Mouse (Mus musculus) hindbrain, embryonic 15.5 days (tissue): ENCODE results near the gene Ppp2r5c. TPM values are rescaled to one million over a fixed set of nuclear protein-coding genes. Genes with fewer than 3 reads are reported as not detected.

ENCODE experiments used
- ATAC-seq: fragments of 200-750 bp; cut with Nextera tagmentation; 2 replicates; pipeline ENCODE4 v1.8.0; 2017; ENCODE audit warnings: low read depth, moderate number of reproducible peaks, moderate TSS enrichment; ENCODE audit not compliant: low FRiP score
- H3K27ac ChIP-seq: fragments of 300-500 bp; sonication (generic); replicated peaks from 2 replicates; pipeline ENCODE4 v1.5.1; 2015; ENCODE audit warnings: mild to moderate bottlenecking, inconsistent platforms
- H3K27me3 ChIP-seq: fragments of 300-500 bp; sonication (generic); 2 replicates; pipeline ENCODE4 v1.6.1; 2015; ENCODE audit warnings: control low read depth, inconsistent platforms
- H3K36me3 ChIP-seq: fragments of 300-500 bp; sonication (generic); 2 replicates; pipeline ENCODE4 v1.6.1; 2015; ENCODE audit warnings: control low read depth, inconsistent platforms
- H3K4me1 ChIP-seq: fragments of 300-500 bp; sonication (generic); replicated peaks from 2 replicates; pipeline ENCODE4 v1.6.1; 2015; ENCODE audit warnings: control low read depth, inconsistent platforms
- H3K4me2 ChIP-seq: fragments of 300-500 bp; sonication (generic); 2 replicates; pipeline ENCODE4 v1.6.1; 2015; ENCODE audit warnings: moderate library complexity, mild to moderate bottlenecking, inconsistent platforms
- H3K4me3 ChIP-seq: fragments of 300-500 bp; sonication (generic); 2 replicates; pipeline ENCODE4 v1.5.1; 2015; ENCODE audit warnings: mild to moderate bottlenecking, inconsistent platforms
- H3K9ac ChIP-seq: fragments of 300-500 bp; sonication (generic); 2 replicates; pipeline ENCODE4 v1.6.1; 2015; ENCODE audit warnings: inconsistent platforms
- H3K9me3 ChIP-seq: fragments of 300-500 bp; sonication (generic); 2 replicates; pipeline ENCODE4 v1.6.1; 2016; ENCODE audit warnings: control low read depth, inconsistent platforms
- WGBS: fragments of 180-500 bp; shearing (Covaris S2); methylation state at CpG from one replicate; pipeline ENCODE4 v1.1.7; 2015; 5-methylcytosine and 5-hydroxymethylcytosine counted together
- polyA plus RNA-seq: library from polyadenylated mRNA; unstranded; fragments of >200 nt; fragmentation: Nextera tagmentation; extraction: Ambion mirVana; gene quantifications from 2 replicates; pipeline ENCODE4 v1.2.1, GENCODE M21; 2015

Gene Ppp2r5c
- polyA plus RNA-seq, 1 experiment from 2014 or later: 143 TPM

DNA sequence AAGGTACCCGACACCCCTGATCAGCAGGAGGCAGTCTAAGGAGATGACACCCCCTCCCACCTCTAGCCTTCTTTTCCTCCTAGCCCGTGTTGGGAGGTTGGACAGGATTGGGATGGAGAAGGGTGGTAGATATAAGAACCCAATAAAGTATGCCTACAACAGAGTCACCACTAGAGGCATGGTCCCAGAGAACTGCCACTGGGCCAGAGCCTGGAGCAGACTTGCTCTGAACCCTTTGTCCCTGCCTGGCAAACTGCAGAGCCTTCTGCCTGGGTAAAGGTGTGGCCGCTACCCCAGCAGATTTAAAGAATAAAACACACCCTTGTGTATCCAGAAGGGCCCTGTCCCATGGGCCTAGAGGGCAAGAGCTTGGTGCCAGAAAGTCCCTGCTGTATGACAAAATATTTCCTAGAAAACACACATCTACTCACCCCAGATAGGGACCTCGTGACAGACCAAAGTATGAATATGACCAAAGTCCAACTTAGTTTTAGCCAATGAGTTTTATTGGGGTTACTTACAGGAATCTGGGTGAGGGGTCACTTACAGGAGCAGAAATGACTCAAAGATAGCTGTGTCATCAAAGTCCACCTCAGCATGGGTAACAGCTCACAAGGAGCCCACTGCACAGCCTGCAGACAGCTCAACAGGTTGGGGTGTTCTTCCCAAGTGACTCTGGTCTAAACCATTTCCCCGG lies 22.8 kb upstream of the Ppp2r5c start:
- 89% methylated on average over 5 of the region's 5 CpGs for WGBS
- Histone ChIP-seq H3K27ac (no peak overlapping the region), H3K4me3 (no peak overlapping the region), H3K9me3 (no peaks in the 10 kb centered on the region), H3K4me1 (no peaks in the 10 kb centered on the region), H3K27me3 (no peaks in the 10 kb centered on the region), H3K4me2 (no peak overlapping the region), H3K9ac (no peak overlapping the region), H3K36me3 (no peaks in the 10 kb centered on the region)
- no peak for ATAC-seq

DNA sequence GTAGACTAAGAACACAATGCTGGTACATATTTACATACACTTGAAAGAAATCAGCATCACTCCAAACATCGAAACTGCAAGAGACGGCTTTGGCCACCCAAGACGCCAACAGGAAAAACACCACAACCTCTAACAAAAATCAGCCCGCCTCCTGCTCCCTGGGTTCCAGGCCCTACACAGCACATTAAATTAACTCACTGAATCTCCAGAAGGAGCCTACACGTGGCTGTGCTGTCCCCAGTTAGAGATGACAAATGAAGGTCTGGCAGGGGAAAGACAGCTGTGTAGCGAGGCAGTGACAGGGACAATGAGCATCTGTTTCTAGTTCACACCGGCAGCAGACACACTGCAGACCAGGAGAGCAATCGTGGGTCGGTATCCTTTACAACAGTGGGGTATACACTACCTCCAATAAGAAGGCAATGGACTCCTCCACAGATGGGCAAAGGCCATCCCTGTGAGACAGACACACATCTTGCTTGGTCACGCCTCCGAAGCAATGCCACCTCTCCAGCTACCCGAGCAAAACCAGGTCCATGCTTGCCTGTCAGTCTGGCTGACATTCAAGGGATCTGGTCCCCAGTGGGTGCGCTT lies 20.4 kb upstream of the Ppp2r5c start:
- Histone ChIP-seq H3K4me2 (no peak overlapping the region), H3K27ac (no peak overlapping the region), H3K27me3 (no peaks in the 10 kb centered on the region), H3K4me3 (no peak overlapping the region), H3K9ac (no peak overlapping the region), H3K4me1 (peaks cover 3% of the 10 kb centered on the region; the same call in 1 of the 2 replicates), H3K9me3 (no peaks in the 10 kb centered on the region), H3K36me3 (no peaks in the 10 kb centered on the region)
- no peak for ATAC-seq
- WGBS: 60% methylated on average over 13 of the region's 13 CpGs

DNA sequence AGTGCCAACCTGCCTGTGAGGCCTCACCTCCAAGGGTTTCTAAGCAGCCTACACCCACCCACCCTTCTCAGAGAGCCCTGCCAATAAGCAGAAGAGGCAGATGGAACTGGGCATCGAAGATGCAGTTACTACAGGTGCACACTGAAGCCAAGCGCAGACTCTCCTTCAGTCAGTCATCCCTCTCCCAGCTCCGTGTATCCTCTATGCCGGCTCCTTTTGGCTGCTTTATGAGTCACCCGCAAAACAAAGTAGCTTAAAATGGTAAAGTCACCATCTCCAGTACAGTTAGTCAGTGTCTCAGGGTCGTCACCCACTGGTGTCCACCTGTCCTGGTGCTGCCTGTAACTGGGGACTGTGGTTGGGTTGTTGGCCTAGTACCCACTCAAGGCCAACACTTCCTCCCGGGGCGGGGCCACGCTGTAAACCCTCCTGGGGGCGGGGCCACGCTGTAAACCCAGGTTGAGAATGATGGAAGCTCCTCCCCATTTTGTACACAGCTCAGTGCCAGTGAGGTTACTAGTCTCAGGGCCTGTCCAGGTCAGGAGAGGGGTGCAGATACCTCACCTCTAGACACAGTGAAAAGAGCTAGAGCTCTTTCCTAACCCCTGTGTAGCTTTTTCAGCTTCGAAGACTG lies 17.5 kb upstream of the Ppp2r5c start:
- H3K36me3 ChIP-seq: no peaks in the 10 kb centered on the region
- peaks cover 8% of the 10 kb centered on the region; the same call in 1 of the 2 replicates for H3K4me1 ChIP-seq
- H3K9me3 ChIP-seq: no peaks in the 10 kb centered on the region
- no peak overlapping the region for H3K9ac ChIP-seq
- H3K4me2 ChIP-seq: no peak overlapping the region
- no peak overlapping the region for H3K4me3 ChIP-seq
- ATAC-seq: no peak
- WGBS: 66% methylated on average over 12 of the region's 12 CpGs
- no peaks in the 10 kb centered on the region for H3K27me3 ChIP-seq
- H3K27ac ChIP-seq: no peak overlapping the region

DNA sequence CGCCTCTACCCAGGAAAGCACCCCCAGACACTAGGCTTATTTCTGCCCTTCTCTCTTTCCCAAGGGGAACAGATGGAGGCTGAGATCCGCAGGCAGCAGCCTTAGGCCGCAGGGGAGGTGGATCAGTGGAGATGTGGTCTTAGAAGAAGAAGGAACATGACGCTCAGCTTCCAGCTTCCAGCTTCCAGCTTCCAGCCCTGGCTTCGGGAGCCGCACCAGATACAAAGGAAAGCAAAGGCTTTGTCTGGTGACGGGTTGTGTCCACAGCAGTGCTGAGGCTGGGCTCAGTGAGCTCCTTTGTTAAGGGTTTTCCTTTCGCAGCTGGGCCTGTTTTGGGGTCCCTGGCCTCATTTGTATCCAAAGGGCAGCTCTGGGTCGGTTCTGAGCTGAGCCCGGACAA lies 16.9 kb upstream of the Ppp2r5c start:
- Histone ChIP-seq H3K9me3 (no peaks in the 10 kb centered on the region), H3K27ac (no peak overlapping the region), H3K9ac (no peak overlapping the region), H3K4me3 (no peak overlapping the region), H3K4me2 (no peak overlapping the region), H3K27me3 (no peaks in the 10 kb centered on the region), H3K4me1 (peaks cover 8% of the 10 kb centered on the region; the same call in 1 of the 2 replicates), H3K36me3 (no peaks in the 10 kb centered on the region)
- WGBS: 47% methylated on average over 10 of the region's 10 CpGs
- ATAC-seq: no peak

DNA sequence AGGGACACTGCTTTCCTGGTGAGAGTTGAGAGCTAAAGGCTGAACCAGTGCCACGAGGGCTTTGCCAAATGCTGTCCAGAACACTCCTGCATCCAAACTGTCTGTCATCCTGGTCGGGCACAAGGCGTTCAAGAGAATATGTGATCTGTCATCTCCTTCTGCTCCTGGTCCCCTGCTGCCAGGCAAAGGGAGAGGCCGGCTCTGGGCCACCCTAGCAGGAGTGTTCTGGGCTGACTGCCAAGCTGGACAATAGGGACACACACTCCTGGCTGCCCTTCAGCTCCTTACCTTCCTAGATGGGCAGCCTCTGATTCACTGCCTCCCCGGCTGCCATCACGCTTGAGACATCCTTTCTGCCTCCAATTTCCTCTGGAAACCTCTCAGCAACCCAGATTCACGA lies 15.1 kb upstream of the Ppp2r5c start:
- Histone ChIP-seq H3K36me3 (no peaks in the 10 kb centered on the region), H3K9ac (no peak overlapping the region), H3K4me3 (no peak overlapping the region), H3K27ac (no peak overlapping the region), H3K4me1 (peaks cover 8% of the 10 kb centered on the region; the same call in 1 of the 2 replicates), H3K4me2 (no peak overlapping the region), H3K9me3 (no peaks in the 10 kb centered on the region), H3K27me3 (no peaks in the 10 kb centered on the region)
- 38% methylated on average over 7 of the region's 7 CpGs for WGBS
- no peak for ATAC-seq

DNA sequence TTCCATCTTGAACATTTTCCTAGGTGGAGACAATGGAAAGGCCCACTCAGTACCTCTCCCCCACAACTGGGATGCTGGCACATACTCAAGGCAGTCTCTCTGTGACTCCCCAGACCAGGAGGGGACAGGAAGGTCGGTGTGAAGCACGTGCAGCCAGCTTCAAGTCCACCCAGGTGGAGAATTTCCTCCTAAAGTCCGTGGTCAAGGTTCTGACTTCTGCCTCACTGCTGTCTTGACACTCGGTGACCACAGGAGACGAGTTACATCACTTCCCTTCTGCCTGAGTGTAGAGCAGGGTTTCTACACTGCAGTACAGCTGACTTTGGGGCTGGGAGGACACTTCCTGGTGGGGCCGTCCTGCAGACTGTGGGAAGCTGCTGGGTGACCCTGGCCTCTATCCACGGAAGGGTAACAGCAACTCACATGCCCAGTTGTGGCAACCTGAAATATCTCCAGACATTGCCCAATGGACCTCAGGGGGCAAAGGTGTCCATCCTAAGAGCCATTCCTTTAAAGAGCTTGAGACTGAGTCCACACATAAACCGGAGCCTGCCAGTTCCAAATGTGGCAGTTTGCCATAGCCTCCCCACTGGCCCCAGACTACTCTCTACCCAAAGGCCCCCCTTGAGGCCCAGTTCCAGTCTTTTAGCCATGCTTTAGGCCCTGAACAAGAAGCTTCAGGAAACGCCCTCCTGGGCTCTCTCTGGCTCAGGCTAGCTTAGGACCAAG lies 10.1 kb upstream of the Ppp2r5c start:
- no peak for ATAC-seq
- Histone ChIP-seq H3K9me3 (no peaks in the 10 kb centered on the region), H3K27ac (no peak overlapping the region), H3K9ac (no peak overlapping the region), H3K4me1 (peaks cover 7% of the 10 kb centered on the region; the same call in 1 of the 2 replicates), H3K27me3 (no peaks in the 10 kb centered on the region), H3K4me2 (no peak overlapping the region), H3K4me3 (no peak overlapping the region), H3K36me3 (no peaks in the 10 kb centered on the region)
- 67% methylated on average over 9 of the region's 9 CpGs for WGBS

DNA sequence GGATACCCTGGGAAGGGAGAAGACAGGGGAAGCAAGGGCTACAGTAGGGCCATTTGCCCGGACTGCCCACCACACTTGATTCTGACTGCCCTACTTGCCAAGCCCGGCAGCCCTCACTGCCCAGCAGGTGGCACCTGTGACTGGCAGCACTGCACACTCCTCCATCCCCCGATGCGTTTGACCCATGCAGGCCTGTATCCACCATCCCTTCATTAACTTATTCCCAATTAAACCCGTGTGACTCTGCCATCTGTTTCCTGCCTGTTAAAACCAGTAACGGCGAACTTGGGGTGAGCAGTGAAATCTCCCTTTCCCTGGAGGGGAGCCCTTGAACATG lies 9.6 kb upstream of the Ppp2r5c start:
- H3K9ac ChIP-seq: no peak overlapping the region
- WGBS: 45% methylated on average over 7 of the region's 7 CpGs
- ATAC-seq: no peak
- H3K9me3 ChIP-seq: no peaks in the 10 kb centered on the region
- peaks cover 4% of the 10 kb centered on the region; the same call in 1 of the 2 replicates for H3K4me1 ChIP-seq
- H3K27ac ChIP-seq: no peak overlapping the region
- no peak overlapping the region for H3K4me2 ChIP-seq
- no peaks in the 10 kb centered on the region for H3K27me3 ChIP-seq
- no peak overlapping the region for H3K4me3 ChIP-seq
- no peaks in the 10 kb centered on the region for H3K36me3 ChIP-seq

DNA sequence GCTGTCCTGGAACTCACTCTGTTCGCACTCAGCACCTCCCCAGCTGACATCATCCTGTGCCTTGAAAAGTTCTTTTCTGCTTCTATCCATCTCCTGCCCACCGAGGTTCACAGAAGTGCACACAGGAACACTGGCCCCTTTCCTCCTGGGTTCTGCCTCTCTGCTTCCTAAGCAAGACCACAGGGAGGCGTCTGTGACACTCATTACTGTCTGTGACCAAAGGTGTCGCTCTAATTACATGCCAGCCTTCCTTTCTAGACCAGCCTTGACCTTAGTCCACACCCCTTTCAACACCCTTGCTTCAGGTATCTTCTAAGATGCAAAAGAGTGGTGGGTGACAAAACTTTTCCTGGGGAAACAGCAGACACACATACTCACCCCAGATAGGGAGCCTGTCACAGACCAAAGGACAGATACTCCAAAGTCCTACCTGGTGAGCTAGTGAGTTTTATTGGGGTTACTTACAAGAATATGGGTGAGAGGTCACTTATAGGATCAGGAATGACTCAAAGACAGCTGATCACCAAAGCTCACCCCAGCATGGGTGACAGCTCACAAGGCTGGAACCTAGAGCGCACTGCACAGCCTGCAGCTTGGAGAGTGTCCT lies 8.4 kb upstream of the Ppp2r5c start:
- Histone ChIP-seq H3K27me3 (no peaks in the 10 kb centered on the region), H3K27ac (no peak overlapping the region), H3K9ac (no peak overlapping the region), H3K36me3 (no peaks in the 10 kb centered on the region), H3K9me3 (no peaks in the 10 kb centered on the region), H3K4me3 (no peak overlapping the region), H3K4me1 (peaks cover 4% of the 10 kb centered on the region; the same call in 1 of the 2 replicates), H3K4me2 (no peak overlapping the region)
- WGBS: 53% methylated on average over 5 of the region's 5 CpGs
- no peak for ATAC-seq

DNA sequence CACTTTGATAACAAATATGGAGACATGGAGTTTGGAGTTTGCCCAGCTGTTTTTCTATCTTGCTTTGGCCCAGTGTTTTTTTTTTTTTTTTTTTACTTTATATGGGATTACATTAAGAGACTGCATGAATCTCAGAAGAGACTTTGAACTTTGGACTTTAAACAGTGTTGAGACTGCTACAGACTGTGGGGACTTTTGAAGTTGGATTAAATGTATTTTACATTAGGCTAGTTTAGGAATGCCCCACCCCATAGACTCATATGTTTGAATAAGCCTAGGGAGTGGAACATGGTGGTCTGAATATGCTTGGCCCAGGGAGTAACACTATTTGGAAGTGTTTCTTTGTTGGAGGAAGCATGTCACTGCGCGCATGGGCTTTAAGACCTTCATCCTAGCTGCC lies 4.7 kb upstream of the Ppp2r5c start:
- Histone ChIP-seq H3K4me1 (peaks cover 7% of the 10 kb centered on the region), H3K4me3 (no peak overlapping the region), H3K9me3 (no peaks in the 10 kb centered on the region), H3K4me2 (no peak overlapping the region), H3K27me3 (peaks cover 4% of the 10 kb centered on the region; the same call in 1 of the 2 replicates), H3K27ac (no peak overlapping the region), H3K36me3 (no peaks in the 10 kb centered on the region), H3K9ac (no peak overlapping the region)
- 85% methylated on average over 2 of the region's 2 CpGs for WGBS
- no peak for ATAC-seq

DNA sequence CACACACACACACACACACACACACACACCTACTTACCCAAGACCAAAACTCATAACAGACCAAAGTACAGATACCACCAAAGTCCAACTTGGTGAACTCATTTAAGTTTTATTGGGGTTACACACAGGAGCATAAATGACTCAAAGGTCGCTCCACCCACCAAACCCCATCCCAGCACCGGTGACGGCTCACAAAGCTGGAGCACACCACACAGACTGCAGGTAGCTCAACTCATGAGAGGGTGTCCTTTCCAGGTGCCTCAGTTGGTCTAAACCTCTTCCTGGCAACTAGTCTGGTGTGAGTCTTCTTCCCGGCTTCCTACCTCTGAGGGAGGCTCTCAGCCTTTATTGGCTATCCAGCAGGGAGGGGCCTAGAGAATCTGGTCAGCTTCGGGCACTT lies 2.4 kb upstream of the Ppp2r5c start:
- 75% methylated on average over 5 of the region's 5 CpGs for WGBS
- H3K36me3 ChIP-seq: no peaks in the 10 kb centered on the region
- no peak for ATAC-seq
- no peak overlapping the region for H3K27ac ChIP-seq
- peaks cover 4% of the 10 kb centered on the region; the same call in 1 of the 2 replicates for H3K27me3 ChIP-seq
- H3K4me3 ChIP-seq: no peak overlapping the region
- no peak overlapping the region for H3K9ac ChIP-seq
- H3K4me1 ChIP-seq: peaks cover 18% of the 10 kb centered on the region
- H3K9me3 ChIP-seq: no peaks in the 10 kb centered on the region
- no peak overlapping the region for H3K4me2 ChIP-seq

DNA sequence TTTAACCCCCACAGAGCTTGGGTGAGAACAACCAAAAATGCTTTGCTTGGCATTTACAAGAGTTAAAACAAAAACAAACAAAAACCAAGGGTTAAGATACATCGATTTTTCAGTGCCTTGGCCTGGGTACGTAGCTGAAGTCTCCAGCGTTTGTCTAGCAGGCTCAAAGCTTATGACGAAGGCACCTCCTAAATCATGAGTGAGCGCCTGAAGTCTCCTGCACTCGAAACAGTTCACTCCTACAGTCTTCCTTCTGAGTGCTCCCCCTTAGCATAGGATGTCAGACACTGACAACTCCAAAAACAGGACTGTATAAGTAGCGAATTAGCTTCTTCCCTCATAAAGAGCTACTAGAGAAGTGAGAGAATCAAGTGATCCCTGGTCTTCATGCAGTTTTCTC lies 1.1 kb upstream of the Ppp2r5c start:
- Histone ChIP-seq H3K27ac (peak overlapping the region; percentile 97), H3K9me3 (no peaks in the 10 kb centered on the region), H3K4me1 (peaks cover 18% of the 10 kb centered on the region), H3K36me3 (no peaks in the 10 kb centered on the region), H3K27me3 (peaks cover 4% of the 10 kb centered on the region; the same call in 1 of the 2 replicates), H3K4me2 (peak overlapping the region; percentile 66), H3K9ac (peak overlapping the region; percentile 62), H3K4me3 (peak overlapping the region; percentile 86)
- WGBS: 43% methylated on average over 7 of the region's 7 CpGs
- ATAC-seq: no peak; the same call in 1 of the 2 replicates
